Mouse (Mus musculus): ENCODE data around the gene Itga5.

Itga5 gene

GRCm38 (mm10) chr15:103310365-103310910 is 56.1 kb downstream of the Itga5 start, which contains the start of gene Gpr84:
Gene Gpr84 (minus strand): TSS chr15:103310612.
- no peak for DNase-seq (ENCODE audit: low read depth)

- no peak for DNase-seq (ENCODE audit: low read depth)
Observed at GRCm38 (mm10) chr15:103308876-103309580, 57.5 kb downstream of the Itga5 start.

- no peak for DNase-seq (ENCODE audit: low read depth)
Observed at GRCm38 (mm10) chr15:103308056-103308875, 58.3 kb downstream of the Itga5 start.

- peak; percentile 96 for DNase-seq (ENCODE audit: low read depth)
Observed at GRCm38 (mm10) chr15:103307125-103307524, 59.4 kb downstream of the Itga5 start.

- DNase-seq (ENCODE audit: low read depth): peak; percentile 32
Observed at GRCm38 (mm10) chr15:103305792-103306645, 60.5 kb downstream of the Itga5 start.

DNA sequence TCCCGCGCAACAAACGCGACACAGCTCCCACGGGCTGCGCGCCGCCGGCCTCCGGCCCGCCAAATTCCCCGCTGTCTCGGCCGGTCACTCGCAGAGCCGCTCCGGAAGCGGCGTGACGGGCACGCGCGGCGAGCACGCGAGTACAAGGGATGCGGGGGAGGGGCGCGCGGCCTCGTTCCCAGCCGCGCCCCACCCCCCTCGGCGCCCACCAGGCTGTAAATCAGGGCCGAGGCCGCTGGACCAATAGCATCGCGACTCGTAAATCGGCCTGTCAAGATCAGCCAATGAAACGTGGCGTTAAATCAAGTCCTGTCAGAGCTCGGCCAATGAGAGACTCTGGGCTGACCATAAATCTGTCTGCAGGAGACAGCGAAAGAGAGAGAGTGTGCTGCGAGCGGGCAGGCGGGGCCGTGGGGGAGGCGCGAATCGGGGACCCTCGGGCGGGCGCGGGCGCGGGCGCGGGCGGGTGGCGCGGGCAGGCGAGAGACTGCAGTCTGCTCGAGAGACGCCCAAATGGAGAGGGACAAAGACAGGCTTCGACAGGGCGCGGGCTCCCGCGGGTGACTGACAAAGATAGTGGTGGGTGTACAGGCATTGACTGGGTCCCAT is 61.4 kb downstream of the Itga5 start:
- peak; percentile 89 for DNase-seq (ENCODE audit: low read depth)

DNA sequence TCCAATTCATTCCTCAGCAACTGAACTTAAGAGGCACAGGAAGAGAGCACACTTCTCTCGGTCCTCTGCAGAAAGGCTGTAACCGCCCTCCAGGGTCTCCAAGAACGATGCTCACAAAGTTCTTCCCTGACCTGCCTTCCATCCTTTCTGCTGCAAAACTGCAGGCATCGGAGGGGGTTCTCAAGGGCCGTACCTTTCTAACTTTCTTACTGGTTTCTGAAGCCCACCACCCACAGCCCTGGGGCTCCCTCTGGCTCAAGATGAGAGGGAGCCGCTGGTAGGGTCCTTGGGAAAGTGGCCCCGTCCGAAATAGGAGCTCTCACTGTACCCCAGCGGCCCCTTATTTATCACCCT is 62.0 kb downstream of the Itga5 start:
- DNase-seq (ENCODE audit: low read depth): peak; percentile 45

- DNase-seq (ENCODE audit: low read depth): no peak
Observed at GRCm38 (mm10) chr15:103303916-103304615, 62.5 kb downstream of the Itga5 start.

GRCm38 (mm10) chr15:103302341-103303021 is 64.1 kb downstream of the Itga5 start:
- DNase-seq (ENCODE audit: low read depth): no peak

GRCm38 (mm10) chr15:103301547-103302340 is 64.8 kb downstream of the Itga5 start:
- no peak for DNase-seq (ENCODE audit: low read depth)

GRCm38 (mm10) chr15:103301046-103301445 is 65.5 kb downstream of the Itga5 start:
- no peak for DNase-seq (ENCODE audit: low read depth)

DNA sequence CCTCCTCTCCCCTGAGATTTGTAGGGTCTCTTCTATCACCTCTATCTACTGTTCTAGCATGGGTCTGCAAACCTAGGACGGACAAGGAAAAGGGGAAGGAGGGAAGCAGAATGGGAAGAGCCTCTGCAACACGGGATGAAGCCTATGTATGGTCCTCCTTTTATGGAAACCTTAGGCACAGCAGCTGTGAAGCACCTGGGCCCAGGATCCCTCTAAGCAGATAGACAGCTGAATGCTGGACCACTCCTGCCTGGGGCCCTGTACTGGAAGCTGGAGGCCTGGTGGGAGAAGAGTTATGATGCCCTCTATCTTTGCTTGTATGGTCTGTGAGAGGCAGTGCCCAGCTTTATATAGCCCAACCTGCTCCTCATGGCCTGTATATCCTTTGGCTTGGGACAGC is 66.0 kb downstream of the Itga5 start:
- no peak for DNase-seq (ENCODE audit: low read depth)

DNA sequence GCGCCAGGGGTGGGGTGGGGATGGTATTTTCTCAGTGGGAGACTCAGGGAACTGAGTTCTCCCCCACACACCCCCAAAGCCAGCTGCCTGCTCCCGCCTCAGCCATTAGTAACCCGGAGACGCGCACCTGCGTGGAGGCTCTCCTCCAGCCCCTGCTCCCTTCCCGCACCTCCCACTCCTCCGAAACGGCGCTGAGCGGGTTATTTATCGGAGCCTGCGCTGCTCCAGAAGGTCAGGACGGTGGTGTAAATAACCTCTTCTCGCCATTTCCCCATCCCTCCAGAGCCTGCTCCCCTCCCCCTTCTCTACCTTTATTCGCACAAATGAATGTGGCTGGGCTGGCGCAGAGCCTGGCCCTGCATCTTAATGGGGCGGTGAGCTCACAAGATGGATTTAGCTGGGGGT is 66.5 kb downstream of the Itga5 start:
- no peak for DNase-seq (ENCODE audit: low read depth)

- DNase-seq (ENCODE audit: low read depth): no peak
Observed at GRCm38 (mm10) chr15:103299644-103300043, 66.9 kb downstream of the Itga5 start.

DNA sequence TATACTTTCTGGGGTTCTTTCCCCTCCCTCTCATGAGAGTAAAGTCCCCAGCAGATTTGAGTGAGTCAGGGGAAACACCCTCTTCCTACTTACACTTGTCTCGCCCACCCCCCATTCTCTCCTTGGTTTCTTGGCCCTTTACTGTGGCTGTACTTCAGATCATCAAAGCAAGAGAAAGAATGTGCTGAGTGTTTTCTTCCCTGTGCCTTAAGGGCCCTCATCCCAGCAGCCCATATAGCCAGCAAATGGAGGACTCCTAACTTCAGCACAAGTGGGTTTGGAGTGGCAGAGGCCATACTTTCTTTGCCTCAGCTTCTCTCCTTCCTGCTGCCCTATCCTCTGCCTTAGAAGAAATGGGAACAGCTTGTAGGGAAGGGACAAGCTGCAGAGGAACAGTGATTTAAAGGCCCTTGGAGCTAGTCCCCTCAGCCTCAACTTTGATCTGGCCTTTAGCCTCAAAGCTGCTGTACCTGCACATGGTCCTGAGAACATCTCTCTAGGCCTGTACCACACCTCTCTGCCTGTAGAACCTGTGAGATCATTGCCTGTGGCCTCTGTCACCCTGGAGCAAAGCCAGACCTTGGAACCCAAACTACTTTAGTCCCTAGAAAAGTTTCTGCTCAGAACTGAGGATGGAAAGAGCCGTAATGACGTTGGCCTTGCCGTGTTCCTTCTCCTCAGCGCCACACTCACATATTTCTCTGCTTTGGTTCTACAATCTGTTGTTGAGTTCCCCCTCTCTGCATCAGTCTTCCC is 67.5 kb downstream of the Itga5 start:
- DNase-seq (ENCODE audit: low read depth): no peak

DNA sequence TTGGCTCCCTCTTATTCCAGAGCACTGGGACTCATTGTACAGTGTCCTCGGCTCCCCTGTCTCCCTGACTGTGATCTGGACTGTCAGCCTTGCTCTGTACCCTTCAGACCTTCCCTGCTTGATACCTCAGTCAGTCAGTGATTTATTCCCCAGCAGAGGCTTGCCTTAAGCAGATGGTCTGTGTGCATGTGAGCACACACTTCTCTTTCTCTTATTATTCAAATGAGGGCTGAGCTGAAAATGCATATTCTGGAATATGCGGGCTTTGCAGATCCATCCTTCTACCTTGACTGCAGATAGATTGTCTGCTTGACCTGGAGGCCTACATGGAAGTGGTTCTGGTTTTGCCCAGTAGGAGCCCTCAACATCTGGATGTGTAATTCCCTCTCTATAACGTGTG is 68.5 kb downstream of the Itga5 start:
- DNase-seq (ENCODE audit: low read depth): no peak

DNA sequence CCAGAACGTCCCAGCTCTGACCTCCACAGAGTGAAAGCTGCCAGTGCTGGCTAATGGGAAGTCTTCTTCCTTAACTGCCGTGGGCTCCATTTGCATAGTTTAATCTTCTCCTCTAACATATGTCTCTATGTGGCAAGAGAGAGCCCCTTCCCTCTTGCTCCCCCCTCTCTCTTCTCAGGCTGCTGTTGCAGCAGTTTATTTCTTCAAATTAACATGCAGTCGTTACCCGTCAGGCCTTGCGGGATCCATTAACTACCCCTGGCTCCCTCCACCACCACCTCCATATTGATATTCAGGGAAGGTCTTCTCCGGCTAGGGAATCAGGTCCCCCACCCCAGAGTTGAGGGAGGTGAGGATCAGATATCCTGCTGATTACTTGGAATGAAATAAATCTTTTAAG is 69.2 kb downstream of the Itga5 start:
- DNase-seq (ENCODE audit: low read depth): no peak

DNA sequence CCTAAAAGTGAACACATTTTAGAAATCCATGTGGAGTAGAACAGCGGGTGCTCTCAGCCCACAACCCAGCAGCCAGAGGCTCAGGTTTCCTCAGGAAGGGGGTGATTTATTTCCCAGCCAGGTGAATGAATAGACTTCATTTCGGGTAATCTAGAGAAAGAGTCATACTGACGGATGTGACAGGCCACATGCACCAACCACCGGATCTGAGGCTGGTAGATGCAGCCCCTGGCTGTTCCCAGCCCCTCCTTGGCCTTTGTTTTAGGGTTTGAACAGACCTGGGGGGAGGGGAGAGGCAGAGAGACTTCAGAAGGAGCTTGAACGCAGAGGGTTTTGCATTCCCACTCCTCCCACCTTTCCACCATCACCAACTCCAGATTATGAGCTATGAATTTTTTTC is 70.7 kb downstream of the Itga5 start:
- no peak for DNase-seq (ENCODE audit: low read depth)

DNA sequence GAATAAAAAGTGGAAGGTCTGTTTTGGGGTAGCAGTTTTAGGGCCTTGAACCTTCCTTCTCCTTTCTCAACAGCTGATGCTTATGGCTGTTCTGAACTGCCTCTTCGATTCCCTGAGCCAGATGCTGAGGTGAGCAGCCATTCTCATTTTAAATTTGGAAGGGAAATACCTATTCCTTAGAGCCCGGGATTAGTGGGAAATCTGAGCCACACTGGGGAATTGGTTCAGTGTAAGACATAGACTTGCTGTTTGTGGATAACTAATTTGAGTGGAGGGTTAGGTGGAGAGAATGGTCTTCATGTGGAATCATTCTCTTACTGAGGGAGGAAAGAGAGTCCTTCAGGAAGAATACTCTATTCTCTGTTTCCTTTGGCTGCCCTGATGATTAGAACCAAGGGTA is 71.9 kb downstream of the Itga5 start:
- DNase-seq (ENCODE audit: low read depth): no peak
